Mouse (Mus musculus) brain, embryonic 14.5 days (tissue): ENCODE data around the gene Ldah.

ENCODE experiments used
- CTCF ChIP-seq: fragments of 200-500 bp; IDR thresholded peaks from 2 replicates; pipeline ENCODE4 v1.5.1; 2012; ENCODE audit warnings: inconsistent platforms, mild to moderate bottlenecking, moderate library complexity, borderline replicate concordance; ENCODE audit not compliant: insufficient read depth, insufficient read length; ENCODE audit errors: extremely low read depth
- POLR2A ChIP-seq: fragments of 200-500 bp; IDR thresholded peaks from 2 replicates; pipeline ENCODE4 v1.6.1; 2012; ENCODE audit warnings: mild to moderate bottlenecking, inconsistent platforms, borderline replicate concordance; ENCODE audit not compliant: poor library complexity, insufficient read depth, insufficient read length, severe bottlenecking; ENCODE audit errors: extremely low read depth

GRCm38 (mm10) chr12:8329236-8329635 is 121.3 kb downstream of the Ldah start:
- TF ChIP-seq POLR2A (no peak), CTCF (no peak)
